Mouse (Mus musculus) left cerebral cortex, adult 2 months (tissue): ENCODE data around the gene Tut7. TPM values are rescaled to one million over a fixed set of nuclear protein-coding genes. Genes with fewer than 3 reads are reported as not detected.

Experiments
- total RNA-seq, 2 experiments: library from RNA; stranded (reverse); gene quantifications; 2 replicates each; pipeline ENCODE4 v1.2.3; 2021

The Tut7 gene
- total RNA-seq, 2 experiments from 2014 or later = 61.1 to 66.0 TPM

Other genes starting within 250 kb of the Tut7 start
- gene Agtpbp1, start 237.9 kb downstream of the Tut7 start, total RNA-seq = 100 to 1,000 TPM; 352 to 357 TPM
- gene Naa35, start 237.9 kb downstream of the Tut7 start, total RNA-seq = 10 to 100 TPM; 95.1 to 98.1 TPM
- 10 to 100 TPM; 18.2 to 22.9 TPM for gene Golm1, start 147.3 kb downstream of the Tut7 start, total RNA-seq
- not detected for gene 4921517D22Rik, start 129.0 kb downstream of the Tut7 start, total RNA-seq
- gene Spata31d1a, start 112.8 kb downstream of the Tut7 start, total RNA-seq = under 1 TPM; 0.18 to 0.26 TPM
- under 1 TPM in 1 of 2 experiments, not detected in 1; 0.09 TPM for gene Spata31d1b, start 110.9 kb downstream of the Tut7 start, total RNA-seq
- gene Spata31d1d, start 91.4 kb downstream of the Tut7 start, total RNA-seq = not detected
- 1 to 10 TPM; 1.8 to 2.5 TPM for gene 1700014D04Rik, start 76.4 kb downstream of the Tut7 start, total RNA-seq
- 100 to 1,000 TPM; 151 to 157 TPM for gene Isca1, start 53.3 kb downstream of the Tut7 start, total RNA-seq
- gene Gm49354, start 40.9 kb downstream of the Tut7 start, total RNA-seq = not detected